Mouse (Mus musculus) c-Kit-positive CD71-positive TER-119-negative erythroid progenitor cells, embryonic 14.5 days (primary cell): Measurements from ENCODE around the gene Wee1.
"Not testable (repeated sequence)": the region's sequence is repeated elsewhere in the genome, so short reads cannot be mapped to it uniquely, and the experiment has no call there.

Experiments
- DNase-seq: peaks from one replicate; pipeline ENCODE4 v3.0.0-alpha.2; 2013; ENCODE audit warnings: low read depth

Gene Wee1

DNA sequence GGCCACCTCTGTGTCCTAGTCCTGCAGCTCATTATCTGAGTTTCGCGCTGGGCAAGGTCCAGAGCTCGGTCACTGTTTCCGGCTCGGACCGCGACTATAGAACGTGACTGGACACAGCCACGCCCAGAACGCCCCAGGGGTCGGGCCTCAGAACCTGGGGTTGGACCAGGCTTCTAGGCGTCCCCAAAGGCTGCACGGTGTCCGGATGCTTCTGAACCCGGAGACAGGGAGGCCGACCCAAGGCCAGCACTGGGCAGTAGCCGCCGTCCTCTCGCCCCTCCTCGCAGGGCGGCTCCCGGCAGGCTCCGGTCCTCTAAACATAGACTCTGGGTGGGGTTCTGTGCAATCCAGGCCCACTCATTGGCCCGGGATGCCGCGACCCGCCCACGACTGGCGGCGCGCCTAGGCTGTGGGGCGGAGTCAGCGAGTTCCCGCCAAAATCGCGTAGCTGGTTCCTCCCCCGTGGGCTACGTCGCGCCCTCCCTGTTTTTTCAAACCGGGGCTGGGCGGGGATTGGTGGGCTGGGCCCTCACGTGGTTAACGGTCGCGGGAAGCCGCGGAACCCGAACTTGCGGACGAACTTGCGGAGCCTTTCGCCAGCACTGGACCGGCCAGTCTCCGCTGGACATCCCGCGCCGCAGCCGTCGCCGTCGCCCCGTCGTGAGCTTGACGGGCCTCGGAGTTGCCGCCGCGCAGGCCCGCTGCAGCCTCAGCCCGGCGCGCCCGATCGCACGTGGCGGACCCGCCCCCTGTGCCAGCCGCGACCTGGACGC, at the start of gene Wee1:
TSS of gene Wee1 (plus strand) at position 531 of the 773 bp plus-strand sequence.
- peak; percentile 98 for DNase-seq

DNA sequence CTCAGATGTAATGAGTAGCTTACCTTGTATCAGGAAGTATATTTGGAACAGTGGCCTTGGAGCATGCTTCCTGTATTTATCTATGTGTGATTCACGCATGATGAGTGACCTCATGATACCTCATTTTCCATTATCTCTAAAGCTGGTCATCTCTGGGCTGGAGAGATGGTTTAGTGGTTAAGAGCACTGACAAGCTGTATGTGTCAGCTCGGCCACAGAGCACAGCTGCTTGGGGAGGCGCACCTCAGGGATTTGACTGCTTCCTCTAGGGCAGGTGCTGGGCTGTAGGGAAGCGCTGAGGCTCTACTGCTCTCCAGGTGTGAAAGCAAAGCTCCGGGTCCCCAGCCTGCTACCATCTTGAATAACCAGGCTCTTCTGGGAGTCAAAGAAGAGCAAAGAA, 43.7 kb upstream of the Wee1 start:
- DNase-seq, result no peak

DNA sequence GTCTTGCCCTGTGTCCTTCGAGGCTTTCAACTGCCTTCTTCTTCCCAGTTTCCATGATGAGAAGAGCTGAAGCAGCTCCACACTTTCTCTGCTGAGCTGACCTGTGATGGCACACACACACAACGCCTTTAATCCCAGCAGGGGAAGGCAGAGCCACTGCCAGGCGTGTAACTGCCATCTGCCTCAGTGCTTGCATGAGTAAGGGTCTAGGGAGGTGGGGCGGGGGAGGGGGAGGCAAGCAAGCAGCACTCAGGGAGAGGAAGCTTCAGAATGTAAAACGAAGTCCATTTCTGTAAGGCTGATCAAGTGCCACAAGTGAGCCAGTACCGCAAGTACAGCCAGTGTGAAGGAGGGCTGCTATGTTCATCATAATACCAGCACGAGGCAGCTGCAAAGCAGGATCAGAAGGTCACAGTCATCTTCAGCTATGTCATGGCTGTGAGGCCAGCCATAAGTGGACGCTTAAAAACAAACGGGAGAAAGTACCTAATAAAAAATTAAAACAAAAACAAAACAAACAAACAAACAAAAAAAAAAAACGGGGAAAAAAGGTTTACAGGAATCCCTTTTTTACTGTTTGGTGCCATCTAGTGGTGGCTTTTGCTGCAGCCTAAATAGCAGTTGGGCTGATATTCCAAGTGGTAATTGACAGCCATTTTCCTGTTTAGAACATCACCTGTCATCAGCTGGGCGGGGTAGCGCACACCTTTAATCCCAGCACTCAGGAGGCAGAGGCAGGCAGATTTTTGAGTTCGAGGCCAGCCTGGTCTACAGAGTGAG, 38.3 kb upstream of the Wee1 start:
- peak; percentile 67 for DNase-seq

DNA sequence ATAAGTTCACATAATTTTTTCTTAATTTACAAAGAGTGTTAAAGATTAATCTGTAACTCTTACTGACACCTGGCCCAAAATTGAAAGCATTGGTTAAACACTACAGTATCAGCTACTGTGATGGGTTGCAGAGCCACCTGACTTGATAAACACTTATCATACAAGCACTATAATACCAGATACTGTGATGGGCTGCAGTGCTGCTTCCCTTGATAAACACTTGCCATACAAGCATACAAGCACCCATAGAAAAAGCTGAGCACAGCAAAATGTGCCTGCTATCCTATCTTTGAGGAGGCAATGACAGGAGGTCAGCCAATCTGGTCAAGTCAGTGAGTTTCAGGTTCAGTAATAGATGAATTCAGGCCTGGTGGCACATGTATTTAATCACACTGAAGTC, 36.6 kb upstream of the Wee1 start:
- no peak for DNase-seq

DNA sequence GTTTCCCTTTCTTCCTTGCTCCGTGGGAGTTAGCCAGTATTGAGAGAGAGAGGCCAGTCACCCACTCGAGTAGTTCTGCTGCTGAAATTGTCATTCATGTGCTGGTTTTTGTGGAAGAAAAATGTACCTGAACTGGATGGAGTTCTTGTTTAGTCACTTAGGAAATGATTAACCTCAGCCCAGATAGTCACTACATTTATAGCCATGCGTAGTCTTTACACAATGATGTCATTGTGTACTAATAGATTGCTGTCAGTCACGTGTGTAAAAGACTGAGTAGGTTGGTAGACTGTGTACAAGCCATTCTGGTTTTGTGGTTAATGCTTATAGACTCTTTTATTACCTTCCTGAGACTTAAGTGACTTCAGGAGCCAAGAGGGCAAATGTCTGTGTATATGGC, 33.9 kb upstream of the Wee1 start:
- DNase-seq, result no peak

DNA sequence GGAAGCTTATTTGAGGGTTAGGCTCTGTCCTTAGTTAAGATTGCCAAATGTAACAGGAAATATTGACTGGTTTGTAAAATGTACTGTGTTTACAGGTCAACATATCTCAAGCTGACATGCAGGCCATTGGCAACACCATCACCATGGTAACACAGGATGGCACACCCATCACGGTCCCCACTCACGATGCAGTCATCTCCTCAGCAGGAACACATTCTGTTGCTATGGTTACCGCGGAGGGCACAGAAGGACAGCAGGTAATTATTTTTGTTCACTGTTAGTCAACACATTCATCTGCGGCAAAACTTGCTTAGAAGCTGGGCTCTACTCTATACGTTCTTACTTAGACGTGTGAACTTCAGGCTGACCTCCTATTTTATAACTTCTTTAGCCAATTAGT, 30.2 kb upstream of the Wee1 start:
- DNase-seq, result no peak

DNA sequence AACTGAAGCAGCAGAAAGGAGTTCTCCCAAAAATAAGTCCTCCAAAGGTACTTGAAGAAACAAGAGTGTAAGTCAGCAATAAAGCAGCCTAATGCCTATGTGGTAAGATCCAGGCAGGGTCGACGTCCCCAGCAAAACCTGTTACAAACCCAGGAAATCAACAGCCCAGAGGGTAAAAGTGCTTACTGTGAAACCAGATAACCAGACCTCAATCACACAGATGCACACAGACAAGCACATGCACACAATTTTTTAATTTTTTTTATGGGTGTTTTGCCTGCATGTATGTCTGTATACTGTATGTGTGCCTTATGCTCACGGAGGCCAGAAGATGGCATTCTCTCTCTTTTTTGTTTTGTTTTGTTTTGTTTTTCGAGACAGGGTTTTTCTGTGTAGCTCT, 25.5 kb upstream of the Wee1 start:
- DNase-seq, result no peak

DNA sequence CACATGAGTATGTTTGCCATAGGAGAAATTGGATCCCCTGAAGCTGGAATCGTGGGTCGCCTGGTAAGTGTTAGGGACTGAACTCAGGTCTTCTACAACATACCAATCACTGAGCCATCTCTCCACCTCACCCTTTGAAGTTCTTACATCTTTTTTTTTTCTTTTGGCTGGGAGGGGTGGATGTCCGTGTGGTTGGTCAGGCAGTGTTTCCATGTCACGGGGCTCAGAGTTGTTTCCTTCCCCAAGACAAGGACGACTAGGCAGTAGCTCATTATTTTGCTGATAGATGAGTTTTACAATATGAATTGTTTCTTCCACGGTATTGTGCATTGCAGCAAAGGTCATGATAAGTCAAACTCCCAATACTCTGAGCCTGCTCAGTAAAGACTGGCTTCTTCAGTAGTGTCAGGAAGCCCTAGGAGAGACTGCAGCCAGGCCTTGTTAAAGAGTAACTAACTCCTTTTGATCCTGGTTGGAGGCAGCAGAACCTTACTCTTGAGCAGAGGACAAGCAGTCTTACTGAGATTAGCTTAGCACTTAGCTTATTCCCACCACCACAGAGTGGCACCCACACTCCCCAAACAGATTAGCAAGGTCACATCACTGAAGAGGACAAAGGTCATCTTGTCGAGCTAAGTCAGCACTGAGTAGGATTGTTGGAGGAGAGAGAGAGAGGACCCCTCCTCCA, 24.6 kb upstream of the Wee1 start:
- no peak for DNase-seq

DNA sequence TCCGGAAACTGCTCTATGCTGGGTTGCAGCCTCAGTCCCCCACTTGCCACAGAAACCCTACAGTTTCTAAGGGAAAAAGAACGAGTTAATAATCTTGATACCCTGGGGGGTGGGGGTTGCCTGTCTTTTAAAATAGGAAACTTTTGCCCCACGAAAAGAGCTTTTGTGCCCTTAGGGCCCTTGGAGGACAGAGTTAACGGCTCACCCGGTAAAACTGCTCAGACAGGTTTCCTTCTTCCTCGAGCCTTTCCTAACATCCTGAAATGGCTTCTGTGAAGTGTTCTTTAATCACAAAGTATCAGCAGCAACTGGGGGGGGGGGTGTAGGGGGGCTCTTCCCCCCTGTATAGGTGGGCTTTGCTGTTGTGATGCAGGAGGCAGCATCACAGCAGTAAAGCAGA, 21.0 kb upstream of the Wee1 start:
- no peak for DNase-seq

DNA sequence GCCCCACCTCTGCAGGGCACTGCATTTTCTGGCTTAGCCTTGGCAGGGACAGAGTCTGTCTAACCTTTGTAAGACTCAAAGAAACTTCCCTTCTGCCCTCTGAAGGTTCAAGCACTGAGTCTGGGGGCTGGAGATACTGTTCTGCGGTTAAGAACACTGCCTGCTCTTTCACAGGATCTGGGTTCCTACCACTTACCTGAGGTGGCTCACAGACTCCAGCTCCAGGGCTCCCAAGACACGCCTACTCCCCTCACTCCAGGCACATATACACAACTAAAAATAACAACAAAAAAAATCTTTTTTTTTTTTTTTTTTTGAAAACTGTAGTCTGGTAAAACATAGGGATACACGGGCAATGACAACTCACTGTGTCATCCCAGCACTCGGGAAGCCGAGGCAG, 20.6 kb upstream of the Wee1 start:
- no peak for DNase-seq

DNA sequence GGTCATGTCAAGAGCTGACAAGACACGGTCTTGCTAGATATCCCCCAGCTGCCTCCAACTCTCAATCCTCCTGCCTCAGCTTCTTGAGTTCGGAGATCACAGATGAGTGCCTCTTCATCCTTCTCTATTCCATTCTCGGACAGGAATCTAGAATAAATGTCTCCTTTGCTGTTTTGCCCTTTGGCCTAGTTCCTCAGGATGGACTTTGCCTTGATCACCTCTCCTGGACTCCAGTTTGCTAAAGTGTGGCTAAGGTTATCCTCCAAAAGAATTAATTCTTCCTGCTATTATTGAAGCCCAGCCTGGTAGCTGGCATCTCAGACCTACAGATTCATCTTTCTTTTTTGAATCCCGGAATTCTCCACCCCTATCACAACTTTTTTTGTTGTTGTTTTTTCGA, 16.8 kb upstream of the Wee1 start:
- DNase-seq, result no peak

DNA sequence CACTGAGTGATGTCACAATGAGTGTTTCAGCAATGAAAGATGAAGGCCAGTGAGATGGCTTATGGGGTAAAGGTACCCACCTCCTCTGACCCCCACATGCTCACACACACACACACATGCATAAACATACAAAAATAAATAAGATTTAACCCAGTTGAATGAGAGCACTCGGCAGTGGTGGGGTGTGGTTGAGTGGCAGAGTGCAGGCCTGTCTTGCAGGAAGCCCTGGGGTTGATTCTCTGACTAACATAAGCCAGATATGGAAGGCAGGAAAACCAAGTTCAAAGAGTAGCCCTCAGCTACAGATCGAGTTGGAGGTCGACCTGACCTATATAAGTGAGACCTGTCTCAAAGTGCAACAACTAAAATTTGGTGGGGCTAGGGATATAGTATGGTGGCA, 15.2 kb upstream of the Wee1 start:
- DNase-seq, result no peak

DNA sequence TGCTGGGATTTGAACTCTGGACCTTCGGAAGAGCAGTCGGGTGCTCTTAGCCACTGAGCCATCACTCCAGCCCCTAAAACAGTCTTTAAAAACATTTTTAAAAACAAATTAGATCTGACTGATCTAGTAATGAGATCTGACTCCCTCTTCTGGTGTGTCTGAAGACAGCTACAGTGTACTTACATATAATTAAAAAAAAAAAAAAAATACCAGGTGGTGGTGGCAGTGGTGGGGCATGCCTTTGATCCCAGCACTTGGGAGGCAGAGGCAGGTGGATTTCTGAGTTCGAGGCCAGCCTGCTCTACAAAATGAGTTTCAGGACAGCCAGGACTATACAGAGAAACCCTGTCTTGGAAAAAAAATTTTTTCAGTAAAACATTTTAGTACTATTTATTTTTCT, 13.3 kb upstream of the Wee1 start:
- not testable (repeated sequence) for DNase-seq

DNA sequence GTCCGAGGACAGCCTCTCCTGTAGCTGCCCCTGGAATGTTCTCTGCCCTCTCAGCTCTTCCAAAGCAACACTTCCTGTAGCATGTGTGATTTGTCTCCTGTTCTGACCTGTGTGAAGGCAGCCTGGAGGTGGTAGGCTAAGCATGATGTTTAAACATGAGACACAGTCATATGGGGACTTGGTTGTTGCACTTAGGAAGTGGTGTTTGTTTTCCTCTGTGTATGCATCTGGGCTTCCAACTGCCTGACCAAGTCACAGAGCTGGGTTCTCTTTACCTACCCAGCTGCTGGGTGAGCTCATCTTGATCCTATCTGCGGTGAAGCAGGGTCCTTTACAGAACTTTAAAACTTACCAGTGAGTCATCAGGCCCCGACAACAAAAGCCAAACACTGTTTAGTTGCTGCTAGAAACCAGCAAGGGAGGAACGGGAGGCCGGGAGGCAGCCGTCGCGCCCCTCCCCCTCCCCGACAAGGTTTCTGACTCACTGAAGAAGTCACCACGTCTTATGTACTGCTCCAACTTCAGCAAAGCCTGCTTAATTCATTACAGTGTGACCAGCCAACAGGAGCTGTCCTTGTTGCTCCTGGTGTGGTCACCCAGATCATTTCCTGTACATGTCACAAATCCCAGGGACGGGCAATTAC, 12.8 kb upstream of the Wee1 start:
- peak; percentile 64 for DNase-seq

DNA sequence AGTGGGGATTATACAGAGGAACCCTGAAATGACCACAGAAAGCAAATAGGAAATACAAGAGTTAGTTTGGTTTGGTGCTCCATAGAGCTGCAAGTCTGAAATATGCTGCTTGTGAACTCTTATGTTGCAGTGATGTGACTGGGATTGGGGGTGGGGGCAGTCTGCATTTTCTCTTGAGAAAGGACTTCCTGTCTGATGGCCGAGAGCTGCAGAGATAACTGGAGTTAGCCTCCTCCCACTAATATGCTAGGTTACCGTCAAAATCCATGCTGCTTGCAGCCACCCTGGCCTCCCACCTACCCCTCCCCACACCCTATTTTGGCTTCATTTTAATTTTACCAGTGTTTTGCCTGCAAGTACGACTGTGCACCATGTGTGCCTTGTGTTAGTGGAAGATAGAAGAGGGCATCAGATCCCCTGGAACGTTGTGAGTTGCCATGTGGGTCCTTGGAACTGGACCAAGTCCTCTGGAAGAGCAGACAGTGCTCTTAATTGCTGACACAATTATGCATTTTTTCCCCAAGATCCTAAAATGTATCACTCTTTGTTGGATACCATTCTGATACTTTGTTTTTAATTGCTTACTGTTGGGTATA, 11.7 kb upstream of the Wee1 start:
- DNase-seq, result no peak

DNA sequence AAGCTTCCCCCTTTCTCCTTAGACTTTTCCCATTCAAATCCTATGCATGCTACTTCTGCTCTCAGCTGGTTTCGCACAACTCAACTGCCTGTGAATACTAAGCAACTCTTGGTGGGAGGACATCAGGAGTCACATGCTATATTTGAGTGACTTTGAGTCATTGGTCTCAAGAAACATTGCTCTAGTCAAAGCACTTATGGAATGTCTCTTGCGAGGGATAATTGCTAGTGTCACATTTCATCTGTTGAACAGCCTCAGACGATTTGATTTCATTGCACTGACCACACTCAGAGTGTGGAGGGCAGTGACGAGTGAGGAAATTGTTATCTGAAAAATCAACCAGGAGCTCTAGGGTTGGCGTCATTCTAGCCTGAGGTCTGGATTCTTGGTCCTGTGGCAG, 7.1 kb upstream of the Wee1 start:
- DNase-seq, result no peak

DNA sequence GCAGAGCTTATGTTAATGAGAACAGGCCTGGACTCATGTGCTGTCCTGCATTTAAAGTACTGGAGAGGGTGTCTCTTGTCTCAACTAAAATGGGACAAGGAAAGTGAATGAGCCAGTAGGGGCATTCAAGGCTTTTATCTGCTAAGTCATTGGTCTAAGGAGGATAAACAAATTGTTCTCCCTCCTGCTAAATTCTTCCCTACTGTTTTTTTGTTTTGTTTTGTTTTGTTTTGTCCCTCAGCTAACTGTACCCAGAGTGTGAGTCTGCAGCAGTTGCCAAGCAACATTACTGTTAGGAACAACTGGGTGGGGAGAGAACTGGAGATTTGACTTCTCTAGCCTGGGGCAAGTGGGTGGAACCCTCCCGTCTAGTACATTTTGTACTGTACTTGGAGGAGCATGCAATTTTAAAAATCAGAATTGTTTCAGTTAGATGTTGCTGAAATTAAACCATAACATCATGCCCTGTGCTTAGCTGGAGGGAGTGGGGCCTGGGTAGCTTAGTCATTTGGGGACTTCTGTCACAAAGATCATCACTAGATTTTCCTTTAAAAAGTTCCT, 5.0 kb upstream of the Wee1 start:
- DNase-seq, result peak; percentile 70

DNA sequence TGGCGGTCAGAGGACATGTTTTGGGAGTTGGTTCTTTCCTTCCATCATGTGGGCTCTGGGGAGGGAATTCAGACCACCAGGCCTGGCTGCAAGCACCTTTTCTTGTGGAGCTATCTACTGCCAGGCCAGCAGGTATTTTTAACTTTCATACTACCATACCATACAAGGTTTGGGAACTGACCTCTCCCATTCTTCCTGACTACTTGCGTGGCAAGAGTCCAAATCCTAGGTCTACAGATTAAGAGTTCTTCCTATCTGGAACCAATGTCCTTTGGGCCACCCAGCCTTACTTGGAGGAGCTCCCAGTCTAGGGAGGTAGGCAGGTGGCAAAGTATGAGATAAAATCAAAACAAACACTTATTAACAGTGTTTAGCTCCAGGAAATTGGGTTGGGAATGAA, 3.4 kb upstream of the Wee1 start:
- no peak for DNase-seq

DNA sequence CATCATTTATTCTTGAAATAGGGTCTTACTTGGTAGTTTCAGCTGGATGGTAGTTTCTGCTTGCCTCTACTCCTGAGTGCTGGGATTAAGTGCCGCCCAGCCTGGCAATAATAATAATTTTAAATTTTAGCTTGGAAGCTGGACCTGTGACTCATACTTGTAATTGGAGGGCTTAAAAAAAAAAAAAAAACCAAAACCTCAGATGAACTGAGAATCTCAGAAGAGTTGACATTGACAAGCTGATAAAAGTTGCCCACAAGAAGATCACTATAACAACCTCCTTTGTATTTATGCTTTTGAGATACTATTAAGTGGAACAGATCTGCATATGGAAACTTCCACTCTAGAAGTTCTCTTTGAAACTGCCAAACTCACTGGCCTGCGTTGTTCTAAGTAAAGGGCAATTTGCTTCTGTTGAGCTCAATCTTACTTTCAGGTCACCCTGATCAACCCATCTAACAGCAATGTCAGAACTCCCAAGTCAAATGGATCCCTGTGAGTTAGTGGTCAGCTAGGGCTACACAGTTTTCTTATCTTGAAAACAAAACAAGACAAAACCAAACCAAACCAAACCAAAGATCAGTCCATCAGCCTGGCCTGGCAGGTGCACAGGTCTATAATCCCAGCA, 1.6 kb upstream of the Wee1 start:
- no peak for DNase-seq

DNA sequence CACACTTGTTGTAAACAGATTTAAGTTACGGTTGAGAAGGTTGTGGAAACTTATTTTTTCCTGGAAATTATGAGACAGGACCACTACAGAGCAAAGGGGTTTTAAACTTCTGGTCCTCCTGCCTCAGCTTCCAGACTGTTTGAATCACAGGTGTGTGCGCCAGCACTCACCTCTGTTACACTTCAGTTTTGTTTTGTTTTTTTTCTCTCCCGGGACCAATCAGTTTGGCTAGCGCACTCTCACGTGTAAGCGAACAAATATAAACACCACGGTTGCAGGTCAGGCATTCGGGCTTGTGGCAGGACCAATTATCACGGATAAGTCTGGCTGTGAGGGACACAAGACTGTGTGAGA, 707 bp upstream of the Wee1 start:
- DNase-seq, result peak; percentile 48

DNA sequence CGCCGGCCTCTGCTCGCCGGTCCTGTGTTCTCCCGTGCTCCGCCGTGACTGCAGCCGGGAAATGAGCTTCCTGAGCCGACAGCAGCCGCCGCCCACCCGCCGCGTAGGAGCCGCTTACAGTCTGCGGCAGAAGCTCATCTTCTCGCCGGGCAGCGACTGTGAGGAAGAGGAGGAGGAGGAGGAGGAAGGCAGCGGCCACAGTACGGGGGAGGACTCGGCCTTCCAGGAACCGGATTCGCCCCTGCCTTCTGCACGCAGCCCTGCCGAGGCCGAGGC, 381 bp downstream of the Wee1 start:
- no peak for DNase-seq
